Mouse (Mus musculus) embryonic facial prominence, embryonic 14.5 days (tissue): Measurements from ENCODE around the gene Dlst. TPM values are rescaled to one million over a fixed set of nuclear protein-coding genes. Genes with fewer than 3 reads are reported as not detected.
A peak's percentile ranks its signal among the peaks of the same experiment; 100 is the strongest.

Experiments used
- ATAC-seq: fragments of 200-750 bp; cut with Nextera tagmentation; 2 replicates; pipeline ENCODE4 v1.8.0; 2017; ENCODE audit warnings: low read depth, moderate number of reproducible peaks, moderate TSS enrichment
- DNase-seq: peaks from one replicate; pipeline ENCODE4 v3.0.0-alpha.2; 2015; ENCODE audit warnings: low spot score
- H3K27ac ChIP-seq: fragments of 300-500 bp; sonication (generic); replicated peaks from 2 replicates; pipeline ENCODE4 v1.5.1; 2014; ENCODE audit warnings: low read depth, mild to moderate bottlenecking, low read length, moderate library complexity
- H3K27me3 ChIP-seq: fragments of 300-500 bp; sonication (generic); replicated peaks from 2 replicates; pipeline ENCODE4 v1.6.1; 2014; ENCODE audit warnings: low read length; ENCODE audit not compliant: control insufficient read depth, insufficient read depth
- H3K36me3 ChIP-seq: fragments of 300-500 bp; sonication (generic); 2 replicates; pipeline ENCODE4 v1.6.1; 2014; ENCODE audit warnings: low read length, mixed read lengths; ENCODE audit not compliant: control insufficient read depth, insufficient read depth
- H3K4me1 ChIP-seq: fragments of 300-500 bp; sonication (generic); 2 replicates; pipeline ENCODE4 v1.6.1; 2014; ENCODE audit warnings: antibody characterized with exemption, low read length; ENCODE audit not compliant: control insufficient read depth, insufficient read depth
- H3K4me2 ChIP-seq: fragments of 300-500 bp; sonication (generic); 2 replicates; pipeline ENCODE4 v1.6.1; 2014; ENCODE audit warnings: low read depth, mild to moderate bottlenecking, low read length, moderate library complexity, mixed read lengths
- H3K4me3 ChIP-seq: fragments of 300-500 bp; sonication (generic); 2 replicates; pipeline ENCODE4 v1.5.1; 2014; ENCODE audit warnings: low read depth, mild to moderate bottlenecking, low read length
- H3K9ac ChIP-seq: fragments of 300-500 bp; sonication (generic); 2 replicates; pipeline ENCODE4 v1.6.1; 2014; ENCODE audit warnings: low read depth, mild to moderate bottlenecking, low read length, moderate library complexity, mixed read lengths
- H3K9me3 ChIP-seq: fragments of 300-500 bp; sonication (generic); 2 replicates; pipeline ENCODE4 v1.6.1; 2016; ENCODE audit warnings: low read length; ENCODE audit not compliant: control insufficient read depth
- WGBS: fragments of 180-500 bp; shearing (Covaris S2); extraction: QIAGEN DNeasy Blood & Tissue Kit; methylation state at CpG from one replicate; pipeline ENCODE4 v1.1.7; 2014; 5-methylcytosine and 5-hydroxymethylcytosine counted together
- polyA plus RNA-seq: library from polyadenylated mRNA; unstranded; fragments of >200 nt; fragmentation: Nextera tagmentation; extraction: Ambion mirVana; gene quantifications from 2 replicates; pipeline ENCODE4 v1.2.1, GENCODE M21; 2014

Gene Dlst
- polyA plus RNA-seq, 1 experiment from 2014 or later = 112 TPM

DNA sequence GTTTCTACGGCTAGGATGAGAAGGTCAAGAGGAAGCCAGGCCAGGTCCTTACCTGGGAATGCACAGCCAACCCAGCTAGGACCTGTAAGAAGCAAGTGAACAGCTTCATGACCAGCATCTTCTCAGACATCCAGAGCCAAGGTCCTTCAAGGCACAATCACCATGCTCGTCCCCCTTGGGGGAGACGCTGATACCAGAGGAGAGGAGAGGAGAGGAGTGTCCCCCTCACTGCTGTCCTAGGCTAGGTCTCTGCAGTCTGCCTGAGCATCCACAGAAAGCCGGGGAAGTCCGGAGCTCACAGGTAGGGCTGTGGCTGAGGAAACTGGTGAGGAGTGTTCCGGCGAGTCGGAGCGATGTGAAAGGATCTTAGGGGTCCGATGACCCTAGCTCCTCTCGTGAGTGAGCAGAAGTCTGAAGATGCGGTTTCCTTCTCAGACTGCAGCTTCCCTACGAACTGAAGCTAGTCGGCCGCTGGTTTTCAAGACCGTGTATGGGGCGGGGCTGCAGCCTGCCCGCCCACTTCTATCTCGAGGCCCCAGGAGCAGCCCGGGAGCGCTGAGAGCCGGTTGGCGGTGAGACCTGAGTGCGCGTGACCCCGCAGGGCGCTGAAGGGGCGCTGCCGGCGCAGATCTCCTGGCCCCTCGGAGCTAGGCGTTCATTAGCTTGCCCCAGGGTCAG lies 66.4 kb downstream of the Dlst start:
- peak; percentile 59 for ATAC-seq
- WGBS = 4% methylated on average over 17 of the region's 32 CpGs

DNA sequence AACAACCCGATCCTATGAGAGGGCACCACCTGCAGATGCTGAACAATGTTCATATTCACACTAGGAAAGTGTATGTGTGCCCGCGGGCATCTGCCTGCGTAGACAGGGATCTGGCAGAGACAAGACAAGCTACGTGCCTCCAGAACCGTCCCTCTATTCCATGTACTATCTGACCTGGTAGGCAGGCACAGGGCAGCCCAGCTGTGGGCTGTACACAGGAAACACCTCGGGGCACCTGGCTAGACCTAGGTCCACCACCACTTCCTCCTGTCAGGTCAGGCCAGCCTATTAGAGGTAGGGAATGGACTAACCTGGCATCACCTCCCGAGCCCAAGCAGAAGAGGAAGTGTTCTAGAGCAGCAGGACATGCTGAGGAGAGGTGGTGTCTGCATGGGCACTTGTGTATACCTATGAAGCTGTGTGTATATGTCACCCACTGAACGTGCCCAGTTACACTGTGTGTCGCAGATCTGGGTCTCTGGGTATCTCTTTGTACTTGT lies 67.2 kb downstream of the Dlst start, which contains the start of gene Pgf:
Pgf (minus strand) TSS at position 51 of the 500 bp plus-strand sequence.
- Histone ChIP-seq H3K27me3 (no peaks in the 10 kb centered on the region), H3K27ac (peak within 1 kb of the TSS; percentile 21; the same call in 1 of the 2 replicates), H3K9ac (peak within 1 kb of the TSS; percentile 58), H3K4me2 (peak within 1 kb of the TSS; percentile 77), H3K9me3 (no peaks in the 10 kb centered on the region), H3K36me3 (no peaks in the 10 kb centered on the region), H3K4me1 (peaks cover 49% of the 10 kb centered on the region), H3K4me3 (peak within 1 kb of the TSS; percentile 37)
- ATAC-seq (no peak), DNase-seq (no peak)
- 71% methylated on average over 10 of the region's 10 CpGs for WGBS

More for the DNA sequence above, 66.4 kb downstream of the Dlst start:
- H3K36me3 ChIP-seq = no peaks in the 10 kb centered on the region
- H3K4me3 ChIP-seq = peak overlapping the region; percentile 37
- peak overlapping the region; percentile 77 for H3K4me2 ChIP-seq
- no peaks in the 10 kb centered on the region for H3K9me3 ChIP-seq
- peaks cover 41% of the 10 kb centered on the region for H3K4me1 ChIP-seq
- no peaks in the 10 kb centered on the region for H3K27me3 ChIP-seq
- peak overlapping the region; percentile 21; the same call in 1 of the 2 replicates for H3K27ac ChIP-seq
- peak overlapping the region; percentile 58 for H3K9ac ChIP-seq
- peak; percentile 84 for DNase-seq

DNA sequence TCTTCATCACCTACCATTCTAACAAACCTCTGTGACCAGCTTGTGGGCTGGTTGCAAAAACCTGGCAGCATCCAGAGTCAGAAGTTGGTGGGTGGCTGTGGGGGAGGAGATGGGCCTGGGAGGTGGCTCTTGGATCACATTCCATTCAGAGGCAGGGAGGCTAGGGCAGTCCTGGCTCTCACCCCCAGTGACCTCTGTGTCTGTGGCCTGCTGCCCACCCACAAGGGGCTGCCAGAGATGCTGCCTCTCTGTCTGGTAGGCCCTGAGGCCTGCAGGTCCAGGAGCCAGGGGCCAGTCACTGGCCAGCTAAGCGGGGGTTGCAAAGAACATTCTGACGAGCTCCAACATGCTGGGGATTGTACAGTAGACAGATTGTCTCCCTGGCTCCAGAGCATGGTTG lies 67.7 kb downstream of the Dlst start:
- H3K36me3 ChIP-seq = no peaks in the 10 kb centered on the region
- H3K4me2 ChIP-seq = no peak overlapping the region
- no peak for ATAC-seq
- whole genome bisulfite sequencing = 61% methylated on average over 2 of the region's 2 CpGs
- no peak overlapping the region for H3K9ac ChIP-seq
- no peak overlapping the region for H3K27ac ChIP-seq
- no peak overlapping the region for H3K4me3 ChIP-seq
- H3K9me3 ChIP-seq = no peaks in the 10 kb centered on the region
- no peak for DNase-seq
- H3K4me1 ChIP-seq = peaks cover 52% of the 10 kb centered on the region
- H3K27me3 ChIP-seq = peaks cover 3% of the 10 kb centered on the region; the same call in 1 of the 2 replicates

DNA sequence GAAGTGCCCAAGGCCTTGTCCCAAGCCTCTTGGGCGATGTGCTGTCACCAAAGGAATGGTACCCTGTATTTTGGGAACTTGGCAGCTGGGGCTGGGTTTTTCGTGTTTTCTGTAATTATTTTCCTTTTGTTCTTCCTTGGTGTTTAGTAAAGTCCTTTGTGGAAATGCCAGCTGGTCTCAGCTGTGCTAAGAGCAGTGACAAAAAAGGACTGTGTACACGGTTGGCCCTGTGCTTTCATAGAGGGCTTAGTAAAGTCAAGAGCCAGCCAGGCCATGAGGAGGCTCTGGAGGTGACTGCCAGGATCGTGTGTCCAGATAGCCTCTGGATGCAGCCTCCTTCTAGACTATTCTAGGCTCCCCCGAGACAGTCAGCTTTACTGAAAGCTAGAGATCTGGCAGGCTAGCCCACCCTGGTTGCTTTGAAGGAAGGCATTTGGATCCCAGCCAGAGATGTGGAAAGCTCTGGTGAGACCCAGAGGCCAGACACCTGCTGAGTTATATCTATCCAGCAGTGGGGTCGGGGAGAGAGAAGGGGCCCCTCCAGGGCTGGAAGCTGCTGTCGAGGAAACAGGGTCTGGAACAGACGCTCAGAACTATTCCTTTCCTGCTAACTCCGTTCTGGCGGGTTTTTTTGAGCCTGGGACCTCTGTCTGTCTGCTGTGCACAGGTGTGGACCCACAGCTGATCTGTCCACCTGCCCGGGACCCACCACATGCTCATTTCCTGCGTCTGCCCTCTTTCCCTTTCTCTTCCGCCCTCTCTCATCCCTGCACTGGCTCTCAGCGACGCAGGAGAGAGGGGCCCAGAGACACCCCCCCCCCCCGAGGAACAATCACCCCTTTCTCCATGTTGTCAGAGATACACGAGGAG lies 71.1 kb downstream of the Dlst start:
- H3K36me3 ChIP-seq = no peaks in the 10 kb centered on the region
- peak overlapping the region; percentile 26 for H3K4me2 ChIP-seq
- H3K4me3 ChIP-seq = no peak overlapping the region
- no peak overlapping the region; the same call in 1 of the 2 replicates for H3K27ac ChIP-seq
- peaks cover 3% of the 10 kb centered on the region; the same call in 1 of the 2 replicates for H3K27me3 ChIP-seq
- H3K4me1 ChIP-seq = peaks cover 39% of the 10 kb centered on the region
- 22% methylated on average over 14 of the region's 17 CpGs for WGBS
- ATAC-seq = peak; percentile 68
- H3K9me3 ChIP-seq = no peaks in the 10 kb centered on the region
- no peak overlapping the region for H3K9ac ChIP-seq
- DNase-seq = peak; percentile 87

DNA sequence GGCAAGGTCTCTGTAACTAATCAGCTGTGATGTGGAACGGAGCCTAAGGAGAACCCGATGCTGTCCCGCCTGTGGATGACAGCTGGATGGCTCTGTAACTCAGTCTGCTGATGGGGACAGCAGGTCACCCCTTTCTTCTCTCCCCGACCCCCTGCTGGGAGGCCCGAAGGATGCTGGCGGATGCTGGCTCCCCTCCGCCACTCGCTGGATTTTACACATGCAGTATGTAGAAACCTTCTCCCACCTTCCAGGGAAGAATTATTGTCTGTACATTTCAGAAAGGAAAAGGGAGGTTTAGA lies 71.7 kb downstream of the Dlst start:
- no peaks in the 10 kb centered on the region for H3K9me3 ChIP-seq
- DNase-seq = peak; percentile 68
- H3K9ac ChIP-seq = no peak overlapping the region

DNA sequence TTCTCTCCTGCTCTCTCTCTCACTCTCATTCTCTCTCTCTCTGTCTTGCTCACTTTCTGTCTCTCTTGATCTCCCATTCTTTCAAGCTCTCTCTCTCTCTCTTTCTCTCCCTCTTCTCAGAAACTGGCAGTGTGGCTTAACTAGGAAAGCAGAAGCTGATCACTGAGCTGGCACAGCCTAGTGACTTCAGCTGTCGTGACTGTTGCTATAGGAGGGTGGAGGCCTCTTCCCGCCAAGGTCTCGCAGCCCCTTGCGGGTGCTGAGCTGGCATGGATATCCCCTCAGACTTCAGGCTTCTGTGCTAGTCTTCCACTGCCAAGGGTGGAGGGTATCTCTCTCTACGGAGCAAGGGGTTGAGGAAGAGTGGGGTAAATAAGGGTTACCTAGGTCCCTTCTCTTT lies 72.3 kb downstream of the Dlst start:
- H3K4me3 ChIP-seq = no peak overlapping the region
- no peaks in the 10 kb centered on the region for H3K36me3 ChIP-seq
- WGBS = 58% methylated on average over 5 of the region's 5 CpGs
- H3K27me3 ChIP-seq = peaks cover 3% of the 10 kb centered on the region; the same call in 1 of the 2 replicates
- DNase-seq = no peak
- peaks cover 28% of the 10 kb centered on the region for H3K4me1 ChIP-seq
- no peak overlapping the region for H3K27ac ChIP-seq
- no peaks in the 10 kb centered on the region for H3K9me3 ChIP-seq
- no peak for ATAC-seq
- no peak overlapping the region for H3K4me2 ChIP-seq
- no peak overlapping the region for H3K9ac ChIP-seq

More for the DNA sequence above, 71.7 kb downstream of the Dlst start:
- peaks cover 3% of the 10 kb centered on the region; the same call in 1 of the 2 replicates for H3K27me3 ChIP-seq
- H3K27ac ChIP-seq = no peak overlapping the region
- peak; percentile 60; the same call in 1 of the 2 replicates for ATAC-seq
- H3K36me3 ChIP-seq = no peaks in the 10 kb centered on the region
- 9% methylated on average over 8 of the region's 8 CpGs for WGBS
- H3K4me2 ChIP-seq = peak overlapping the region; percentile 26
- H3K4me1 ChIP-seq = peaks cover 33% of the 10 kb centered on the region
- H3K4me3 ChIP-seq = no peak overlapping the region

DNA sequence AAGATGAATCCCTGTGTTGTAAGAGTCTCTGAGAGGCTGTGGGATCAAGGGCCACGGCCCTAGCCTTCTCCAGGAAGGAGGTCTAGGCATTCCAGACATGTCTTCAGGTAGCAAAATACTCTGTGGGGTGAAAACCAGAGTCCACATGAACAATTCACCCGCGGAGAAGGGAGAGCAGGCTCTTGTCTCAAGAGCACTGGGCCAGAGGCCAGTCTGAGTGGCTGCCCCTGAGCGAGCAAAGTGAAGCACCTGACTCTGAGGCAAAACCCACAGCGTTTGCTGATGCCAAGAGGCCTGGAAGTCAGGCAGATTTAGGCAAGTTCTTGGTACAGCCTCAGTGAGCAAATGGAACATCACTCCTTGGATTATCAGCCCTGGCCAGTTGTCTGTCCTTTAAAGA lies 73.5 kb downstream of the Dlst start:
- no peak overlapping the region for H3K9ac ChIP-seq
- H3K4me3 ChIP-seq = no peak overlapping the region
- peaks cover 3% of the 10 kb centered on the region; the same call in 1 of the 2 replicates for H3K27me3 ChIP-seq
- no peak for ATAC-seq
- 54% methylated on average over 5 of the region's 5 CpGs for WGBS
- no peak overlapping the region for H3K4me2 ChIP-seq
- no peak overlapping the region for H3K27ac ChIP-seq
- no peaks in the 10 kb centered on the region for H3K36me3 ChIP-seq
- peaks cover 28% of the 10 kb centered on the region for H3K4me1 ChIP-seq
- no peaks in the 10 kb centered on the region for H3K9me3 ChIP-seq
- no peak for DNase-seq
